Mouse (Mus musculus) adrenal gland (tissue): Measurements from ENCODE around the gene Gtsf1l.

ENCODE experiments used
- intact Hi-C: fragments of 180-260 bp; cut with DNase I; formaldehyde crosslinking; loops from one replicate; pipeline ENCODE4 v1.15.1; 2025
- long read RNA-seq, 2 experiments: library from polyadenylated mRNA; unstranded; transcript quantifications; one replicate each; pipeline ENCODE4 v2.0.0; 2020; ENCODE audit warnings: borderline replicate concordance in 1 of 2; ENCODE audit not compliant: insufficient replicate concordance in 1 of 2

The Gtsf1l gene
- long read RNA-seq, experiment 1 = 0 reads
- long read RNA-seq, experiment 2 = 0 reads

- intact Hi-C loops = loop anchor here (5.0 kb wide), 1 partner anchor 90 kb away; no protein-coding TSS in a partner anchor
These were observed at the start of gene Gtsf1l for GRCm38 (mm10) chr2:163087728-163088127. TSS of gene Gtsf1l (minus strand) at chr2:163087855.

- intact Hi-C loops = no loop called here
These were observed 49.3 kb upstream of the Gtsf1l start for GRCm38 (mm10) chr2:163136996-163137395.

- intact Hi-C loops = no loop called here
These were observed 48.3 kb upstream of the Gtsf1l start for GRCm38 (mm10) chr2:163135931-163136330.

- intact Hi-C loops = no loop called here
These were observed 44.7 kb upstream of the Gtsf1l start for GRCm38 (mm10) chr2:163132314-163132713.

GRCm38 (mm10) chr2:163130837-163131236 is 43.2 kb upstream of the Gtsf1l start:
- intact Hi-C loops = no loop called here

GRCm38 (mm10) chr2:163123496-163123895 is 35.8 kb upstream of the Gtsf1l start:
- intact Hi-C loops = no loop called here

- intact Hi-C loops = no loop called here
These were observed 34.7 kb upstream of the Gtsf1l start for GRCm38 (mm10) chr2:163122319-163122718.

- intact Hi-C loops = no loop called here
These were observed 33.7 kb upstream of the Gtsf1l start for GRCm38 (mm10) chr2:163121353-163121660.

GRCm38 (mm10) chr2:163120626-163121352 is 33.1 kb upstream of the Gtsf1l start:
- intact Hi-C loops = no loop called here

- intact Hi-C loops = no loop called here
These were observed 24.0 kb upstream of the Gtsf1l start for GRCm38 (mm10) chr2:163111413-163112201.

GRCm38 (mm10) chr2:163110706-163111105 is 23.1 kb upstream of the Gtsf1l start:
- intact Hi-C loops = no loop called here

- intact Hi-C loops = loop anchor here (10.0 kb wide), 1 partner anchor 96 kb away; the partner anchor contains the start of gene Tox2
These were observed 20.7 kb upstream of the Gtsf1l start for GRCm38 (mm10) chr2:163108385-163108784.

GRCm38 (mm10) chr2:163104086-163104770 is 16.6 kb upstream of the Gtsf1l start:
- intact Hi-C loops = loop anchor here (5.0 to 10.0 kb wide), 3 partner anchors 101 to 298 kb away; partner anchors contain the start of gene Tox2

GRCm38 (mm10) chr2:163102900-163103653 is 15.4 kb upstream of the Gtsf1l start:
- intact Hi-C loops = loop anchor here (5.0 to 10.0 kb wide), 3 partner anchors 102 to 299 kb away; partner anchors contain the start of gene Tox2

GRCm38 (mm10) chr2:163102216-163102615 is 14.6 kb upstream of the Gtsf1l start:
- intact Hi-C loops = loop anchor here (5.0 to 10.0 kb wide), 3 partner anchors 103 to 300 kb away; partner anchors contain the start of gene Tox2

GRCm38 (mm10) chr2:163101646-163102203 is 14.1 kb upstream of the Gtsf1l start:
- intact Hi-C loops = loop anchor here (1.0 to 10.0 kb wide), 4 partner anchors 103 to 301 kb away; partner anchors contain the start of gene Tox2

GRCm38 (mm10) chr2:163100551-163100950 is 12.9 kb upstream of the Gtsf1l start:
- intact Hi-C loops = loop anchor here (5.0 to 10.0 kb wide), 3 partner anchors 104 to 302 kb away; partner anchors contain the start of gene Tox2

- intact Hi-C loops = loop anchor here (5.0 to 10.0 kb wide), 3 partner anchors 105 to 302 kb away; partner anchors contain the start of gene Tox2
These were observed 12.3 kb upstream of the Gtsf1l start for GRCm38 (mm10) chr2:163099919-163100318.

GRCm38 (mm10) chr2:163095784-163096183 is 8.1 kb upstream of the Gtsf1l start:
- intact Hi-C loops = no loop called here

- intact Hi-C loops = no loop called here
These were observed 7.3 kb upstream of the Gtsf1l start for GRCm38 (mm10) chr2:163094909-163095308.
